Mouse (Mus musculus): ENCODE data around the gene Sf3a2. TPM values are rescaled to one million over a fixed set of nuclear protein-coding genes. Genes with fewer than 3 reads are reported as not detected.
"Not testable (repeated sequence)": the region's sequence is repeated elsewhere in the genome, so short reads cannot be mapped to it uniquely, and the experiment has no call there.

Sf3a2 gene
- polyA plus RNA-seq, 1 experiment from 2014 or later: 119 TPM

- H3K9me3 ChIP-seq (ENCODE audit: control insufficient read depth, low read length): no peaks in the 10 kb centered on the region
- H3K9ac ChIP-seq (ENCODE audit: low read length): no peak overlapping the region
- ATAC-seq (replicated peaks; ENCODE audit: low FRiP score) (no peak), DNase-seq (ENCODE audit: low spot score) (no peak)
- peaks cover 11% of the 10 kb centered on the region; the same call in 1 of the 2 replicates for H3K4me1 ChIP-seq (replicated peaks; ENCODE audit: control insufficient read depth, insufficient read depth, low read length)
- H3K27ac ChIP-seq (ENCODE audit: low read depth, low read length): no peak overlapping the region
- peaks cover 25% of the 10 kb centered on the region for H3K27me3 ChIP-seq (ENCODE audit: control insufficient read depth, insufficient read depth, low read length)
- 69% methylated on average over 5 of the region's 5 CpGs for WGBS
- no peaks in the 10 kb centered on the region for H3K36me3 ChIP-seq (ENCODE audit: control insufficient read depth, insufficient read depth, low read length)
- H3K4me3 ChIP-seq (ENCODE audit: low read depth, low read length): no peak overlapping the region
- no peak overlapping the region for H3K4me2 ChIP-seq (ENCODE audit: low read depth, low read length, severe bottlenecking)
Measured at GRCm38 (mm10) chr10:80812391-80813041, 14.5 kb downstream of the Sf3a2 start.

- Histone ChIP-seq H3K27ac (ENCODE audit: low read depth, low read length) (no peak within 1 kb of the TSS), H3K27me3 (ENCODE audit: control insufficient read depth, insufficient read depth, low read length) (peaks cover 18% of the 10 kb centered on the region), H3K36me3 (ENCODE audit: control insufficient read depth, insufficient read depth, low read length) (no peaks in the 10 kb centered on the region), H3K4me1 (replicated peaks; ENCODE audit: control insufficient read depth, insufficient read depth, low read length) (peaks cover 9% of the 10 kb centered on the region; the same call in 1 of the 2 replicates), H3K9me3 (ENCODE audit: control insufficient read depth, low read length) (no peaks in the 10 kb centered on the region), H3K4me2 (ENCODE audit: low read depth, low read length, severe bottlenecking) (no peak within 1 kb of the TSS), H3K9ac (ENCODE audit: low read length) (no peak within 1 kb of the TSS), H3K4me3 (ENCODE audit: low read depth, low read length) (no peak within 1 kb of the TSS)
- no peak for DNase-seq (ENCODE audit: low spot score)
- 84% methylated on average over 4 of the region's 4 CpGs for WGBS
- ATAC-seq (replicated peaks; ENCODE audit: low FRiP score): no peak
Measured at GRCm38 (mm10) chr10:80813366-80813765, 15.4 kb downstream of the Sf3a2 start, which contains the start of gene Jsrp1. TSS of gene Jsrp1 (minus strand) at chr10:80813498.

- Histone ChIP-seq H3K27ac (ENCODE audit: low read depth, low read length) (no peak overlapping the region), H3K4me3 (ENCODE audit: low read depth, low read length) (no peak overlapping the region), H3K27me3 (ENCODE audit: control insufficient read depth, insufficient read depth, low read length) (peaks cover 7% of the 10 kb centered on the region), H3K36me3 (ENCODE audit: control insufficient read depth, insufficient read depth, low read length) (no peaks in the 10 kb centered on the region), H3K9ac (ENCODE audit: low read length) (no peak overlapping the region), H3K4me2 (ENCODE audit: low read depth, low read length, severe bottlenecking) (no peak overlapping the region), H3K4me1 (replicated peaks; ENCODE audit: control insufficient read depth, insufficient read depth, low read length) (no peaks in the 10 kb centered on the region; the same call in 1 of the 2 replicates), H3K9me3 (ENCODE audit: control insufficient read depth, low read length) (no peaks in the 10 kb centered on the region)
- WGBS: 67% methylated on average over 7 of the region's 7 CpGs
- ATAC-seq (replicated peaks; ENCODE audit: low FRiP score): no peak
- DNase-seq (ENCODE audit: low spot score): no peak
Measured at GRCm38 (mm10) chr10:80814800-80815199, 16.8 kb downstream of the Sf3a2 start.

- H3K4me3 ChIP-seq (ENCODE audit: low read depth, low read length); H3K4me2 ChIP-seq (ENCODE audit: low read depth, low read length, severe bottlenecking); H3K9me3 ChIP-seq (ENCODE audit: control insufficient read depth, low read length); H3K27ac ChIP-seq (ENCODE audit: low read depth, low read length); H3K36me3 ChIP-seq (ENCODE audit: control insufficient read depth, insufficient read depth, low read length); H3K9ac ChIP-seq (ENCODE audit: low read length); H3K4me1 ChIP-seq (replicated peaks; ENCODE audit: control insufficient read depth, insufficient read depth, low read length); ATAC-seq (replicated peaks; ENCODE audit: low FRiP score); H3K27me3 ChIP-seq (ENCODE audit: control insufficient read depth, insufficient read depth, low read length); DNase-seq (ENCODE audit: low spot score): not testable (repeated sequence)
- 81% methylated on average over 3 of the region's 3 CpGs for WGBS
Measured at GRCm38 (mm10) chr10:80816303-80816702, 18.3 kb downstream of the Sf3a2 start.

- no peaks in the 10 kb centered on the region for H3K36me3 ChIP-seq (ENCODE audit: control insufficient read depth, insufficient read depth, low read length)
- H3K4me3 ChIP-seq (ENCODE audit: low read depth, low read length): no peak overlapping the region
- no peak overlapping the region for H3K4me2 ChIP-seq (ENCODE audit: low read depth, low read length, severe bottlenecking)
- H3K27ac ChIP-seq (ENCODE audit: low read depth, low read length): no peak overlapping the region
- ATAC-seq (replicated peaks; ENCODE audit: low FRiP score): no peak
- WGBS: 70% methylated on average over 2 of the region's 2 CpGs
- H3K9me3 ChIP-seq (ENCODE audit: control insufficient read depth, low read length): no peaks in the 10 kb centered on the region
- no peaks in the 10 kb centered on the region for H3K27me3 ChIP-seq (ENCODE audit: control insufficient read depth, insufficient read depth, low read length)
- H3K9ac ChIP-seq (ENCODE audit: low read length): no peak overlapping the region
- no peak for DNase-seq (ENCODE audit: low spot score)
- H3K4me1 ChIP-seq (replicated peaks; ENCODE audit: control insufficient read depth, insufficient read depth, low read length): no peaks in the 10 kb centered on the region
Measured at GRCm38 (mm10) chr10:80817164-80817563, 19.2 kb downstream of the Sf3a2 start.

- H3K36me3 ChIP-seq (ENCODE audit: control insufficient read depth, insufficient read depth, low read length); ATAC-seq (replicated peaks; ENCODE audit: low FRiP score); H3K9me3 ChIP-seq (ENCODE audit: control insufficient read depth, low read length); H3K4me3 ChIP-seq (ENCODE audit: low read depth, low read length); H3K9ac ChIP-seq (ENCODE audit: low read length); DNase-seq (ENCODE audit: low spot score); H3K27me3 ChIP-seq (ENCODE audit: control insufficient read depth, insufficient read depth, low read length); H3K4me2 ChIP-seq (ENCODE audit: low read depth, low read length, severe bottlenecking); H3K27ac ChIP-seq (ENCODE audit: low read depth, low read length); H3K4me1 ChIP-seq (replicated peaks; ENCODE audit: control insufficient read depth, insufficient read depth, low read length): not testable (repeated sequence)
- WGBS: 83% methylated on average over 7 of the region's 7 CpGs
Measured at GRCm38 (mm10) chr10:80817955-80818354, 20.0 kb downstream of the Sf3a2 start.

- 64% methylated on average over 6 of the region's 6 CpGs for WGBS
- Histone ChIP-seq H3K9ac (ENCODE audit: low read length) (no peak overlapping the region), H3K4me3 (ENCODE audit: low read depth, low read length) (no peak overlapping the region), H3K27ac (ENCODE audit: low read depth, low read length) (no peak overlapping the region), H3K27me3 (ENCODE audit: control insufficient read depth, insufficient read depth, low read length) (no peaks in the 10 kb centered on the region), H3K36me3 (ENCODE audit: control insufficient read depth, insufficient read depth, low read length) (no peaks in the 10 kb centered on the region), H3K9me3 (ENCODE audit: control insufficient read depth, low read length) (no peaks in the 10 kb centered on the region), H3K4me1 (replicated peaks; ENCODE audit: control insufficient read depth, insufficient read depth, low read length) (no peaks in the 10 kb centered on the region), H3K4me2 (ENCODE audit: low read depth, low read length, severe bottlenecking) (no peak overlapping the region)
- ATAC-seq (replicated peaks; ENCODE audit: low FRiP score) (no peak), DNase-seq (ENCODE audit: low spot score) (no peak)
Measured at GRCm38 (mm10) chr10:80818599-80819281, 20.7 kb downstream of the Sf3a2 start.

GRCm38 (mm10) chr10:80819406-80819805 is 21.4 kb downstream of the Sf3a2 start:
- H3K9ac ChIP-seq (ENCODE audit: low read length): no peak overlapping the region

GRCm38 (mm10) chr10:80821991-80822390 is 24.0 kb downstream of the Sf3a2 start:
- no peaks in the 10 kb centered on the region for H3K27me3 ChIP-seq (ENCODE audit: control insufficient read depth, insufficient read depth, low read length)
- ATAC-seq (replicated peaks; ENCODE audit: low FRiP score): no peak
- H3K9me3 ChIP-seq (ENCODE audit: control insufficient read depth, low read length): no peaks in the 10 kb centered on the region
- DNase-seq (ENCODE audit: low spot score): no peak
- no peaks in the 10 kb centered on the region for H3K4me1 ChIP-seq (replicated peaks; ENCODE audit: control insufficient read depth, insufficient read depth, low read length)
- H3K4me3 ChIP-seq (ENCODE audit: low read depth, low read length): no peak overlapping the region
- no peaks in the 10 kb centered on the region for H3K36me3 ChIP-seq (ENCODE audit: control insufficient read depth, insufficient read depth, low read length)
- H3K9ac ChIP-seq (ENCODE audit: low read length): no peak overlapping the region
- no peak overlapping the region for H3K4me2 ChIP-seq (ENCODE audit: low read depth, low read length, severe bottlenecking)
- no peak overlapping the region for H3K27ac ChIP-seq (ENCODE audit: low read depth, low read length)
- 31% methylated on average over 2 of the region's 2 CpGs for WGBS

More at GRCm38 (mm10) chr10:80819406-80819805, 21.4 kb downstream of the Sf3a2 start:
- H3K4me2 ChIP-seq (ENCODE audit: low read depth, low read length, severe bottlenecking): no peak overlapping the region
- H3K9me3 ChIP-seq (ENCODE audit: control insufficient read depth, low read length): no peaks in the 10 kb centered on the region
- H3K4me3 ChIP-seq (ENCODE audit: low read depth, low read length): no peak overlapping the region
- H3K36me3 ChIP-seq (ENCODE audit: control insufficient read depth, insufficient read depth, low read length): no peaks in the 10 kb centered on the region
- no peaks in the 10 kb centered on the region for H3K27me3 ChIP-seq (ENCODE audit: control insufficient read depth, insufficient read depth, low read length)
- no peak for ATAC-seq (replicated peaks; ENCODE audit: low FRiP score)
- H3K27ac ChIP-seq (ENCODE audit: low read depth, low read length): no peak overlapping the region
- DNase-seq (ENCODE audit: low spot score): no peak
- H3K4me1 ChIP-seq (replicated peaks; ENCODE audit: control insufficient read depth, insufficient read depth, low read length): no peaks in the 10 kb centered on the region
- 66% methylated on average over 3 of the region's 3 CpGs for WGBS
